Mouse (Mus musculus) right cerebral cortex, adult 18-20 months (tissue): ENCODE measurements around the gene Myadm.
"Not testable (repeated sequence)": the region's sequence is repeated elsewhere in the genome, so short reads cannot be mapped to it uniquely, and the experiment has no call there.

ENCODE experiments used
- DNase-seq: peaks from one replicate; pipeline ENCODE4 v3.0.0; 2022; ENCODE audit warnings: mixed read lengths

The Myadm gene

DNA sequence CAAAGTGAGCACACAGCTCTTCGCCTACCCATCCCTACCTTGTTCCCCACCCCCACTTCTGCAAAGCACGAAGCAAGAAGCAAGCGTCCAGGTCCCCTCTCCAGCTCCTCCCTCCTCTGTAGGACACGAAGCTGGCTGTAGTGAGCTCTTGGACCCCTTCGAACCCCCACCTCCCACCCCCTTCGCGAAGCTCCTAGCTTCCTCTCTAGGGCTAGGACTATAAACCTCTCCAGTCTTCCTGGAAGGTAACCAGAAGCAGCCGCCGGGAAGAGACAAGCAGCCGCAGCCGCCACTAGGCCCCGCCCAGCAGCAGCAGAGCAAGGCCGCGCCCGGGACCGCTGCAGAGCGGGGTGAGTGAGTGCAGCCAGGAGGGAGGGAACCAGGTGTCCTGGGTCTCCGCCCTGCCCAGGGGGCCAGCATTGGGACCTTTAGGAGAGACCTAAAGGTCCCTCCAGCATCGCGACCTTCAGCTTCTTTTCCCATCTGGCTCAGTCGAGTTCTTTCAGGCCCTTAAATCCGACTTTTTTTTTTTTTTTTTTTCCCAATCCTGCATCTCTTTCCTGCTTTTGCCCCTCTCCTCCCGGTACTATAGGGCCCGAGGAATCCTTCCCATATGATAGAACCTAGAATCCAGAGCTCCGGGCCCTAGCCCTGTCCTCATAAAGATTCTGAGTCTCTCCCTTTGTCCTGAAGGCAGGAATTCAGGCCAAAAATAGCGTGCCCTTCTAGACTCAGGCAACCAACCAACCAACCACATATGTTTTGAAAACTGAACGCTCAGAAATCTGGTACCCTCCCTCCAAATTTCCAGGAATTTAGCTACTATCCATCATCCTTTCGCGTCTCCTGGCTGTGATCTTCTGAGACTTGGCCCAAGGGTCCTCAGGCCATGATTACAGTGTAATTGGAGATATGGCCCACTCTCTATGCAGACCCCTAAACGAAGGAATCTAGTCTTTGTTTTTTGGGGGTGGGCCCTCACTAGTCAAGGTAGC is at the start of gene Myadm, which contains the start of gene Prkcg:
Gene Myadm (plus strand): TSS at position 105 of the 995 bp plus-strand sequence.
Gene Prkcg (plus strand): TSS at position 204 of the 995 bp plus-strand sequence.
- DNase-seq: peak; percentile 84

GRCm38 (mm10) chr7:3239193-3239592 is 49.7 kb upstream of the Myadm start:
- DNase-seq: no peak

DNA sequence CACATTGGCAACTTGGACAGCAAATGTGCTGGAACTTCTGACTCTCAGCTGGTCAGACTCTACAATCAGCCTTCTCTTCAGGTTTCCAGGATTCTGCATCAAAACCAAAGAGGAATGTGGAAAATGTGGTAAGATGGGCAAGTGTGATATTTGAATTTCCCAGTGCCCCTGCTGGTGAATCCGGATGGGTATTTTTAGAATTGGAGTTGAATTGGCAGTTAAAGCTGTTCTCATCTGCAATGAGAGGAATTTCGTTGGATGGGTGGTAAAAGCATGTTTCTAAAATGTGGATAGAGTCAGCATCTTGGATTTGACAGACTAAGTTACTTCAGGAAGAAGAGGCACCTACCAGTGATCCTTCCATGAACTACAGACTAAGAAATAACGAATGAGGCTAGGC is 28.2 kb upstream of the Myadm start:
- DNase-seq: no peak

GRCm38 (mm10) chr7:3261446-3261845 is 27.4 kb upstream of the Myadm start:
- DNase-seq: no peak

DNA sequence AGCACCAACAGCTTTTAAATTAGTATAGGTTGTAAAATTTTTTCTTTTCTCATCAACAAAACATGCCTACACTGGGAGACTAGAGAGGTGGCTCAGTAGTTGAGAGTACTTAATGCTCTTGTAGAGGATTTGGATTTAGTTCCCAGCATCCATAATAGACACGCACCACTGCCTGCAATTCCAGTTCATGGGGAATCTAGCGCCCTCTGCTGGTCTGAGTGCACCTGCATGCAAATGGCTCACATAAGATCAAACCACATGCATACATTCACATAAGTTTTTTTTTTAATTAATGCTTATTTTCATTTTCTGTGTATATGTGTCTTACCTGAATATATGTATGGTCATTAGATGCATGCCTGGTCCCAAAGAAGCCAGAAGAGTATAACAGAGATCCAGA is 26.1 kb upstream of the Myadm start:
- no peak for DNase-seq

DNA sequence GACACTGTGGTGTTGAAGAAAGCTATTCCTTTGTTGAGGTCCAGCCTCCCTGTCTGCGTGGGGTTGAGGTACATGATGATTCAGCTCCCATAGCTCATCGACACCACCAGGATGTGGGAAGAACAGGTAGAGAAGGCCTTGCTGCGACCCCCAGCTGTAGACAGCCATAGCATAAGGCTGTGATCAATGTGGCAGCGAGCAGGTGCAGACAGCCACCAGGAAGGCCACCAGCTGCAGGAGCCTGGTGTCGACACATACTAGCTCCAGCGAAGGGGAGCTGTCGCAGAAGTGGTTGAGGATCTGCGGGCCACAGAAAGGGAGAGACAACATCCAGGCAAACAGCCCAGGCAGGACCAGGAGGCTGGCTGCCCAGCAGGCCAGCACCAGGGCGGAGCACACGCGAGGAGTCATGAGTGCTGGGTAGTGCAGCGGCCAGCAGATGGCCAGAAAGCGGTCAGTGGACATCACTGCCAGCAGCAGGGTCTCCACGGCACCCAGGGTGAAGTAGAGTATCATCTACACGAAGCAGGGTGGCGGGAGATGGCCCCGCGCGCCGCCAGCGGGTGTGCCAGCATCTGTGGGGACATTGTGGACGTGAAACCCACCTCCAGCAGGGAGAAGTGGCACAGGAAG is 24.4 kb upstream of the Myadm start:
- DNase-seq: no peak

DNA sequence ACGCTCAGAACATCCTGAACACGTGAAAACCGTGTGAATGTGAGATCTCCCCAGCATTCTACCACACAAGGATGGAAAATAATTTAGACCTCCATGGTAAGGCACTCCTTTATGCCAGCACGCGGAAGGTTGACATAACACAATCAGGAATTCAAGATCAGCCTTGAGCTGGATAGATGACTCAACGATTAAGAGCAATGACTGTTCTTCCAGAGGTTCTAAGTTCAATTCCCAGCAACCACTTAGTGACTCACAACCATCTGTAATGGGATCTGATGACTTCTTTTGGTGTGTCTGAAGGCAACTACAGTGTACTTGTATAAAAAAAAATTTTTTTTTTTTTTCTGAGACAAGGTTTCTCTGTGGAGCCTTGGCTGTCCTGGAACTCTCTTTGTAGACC is 23.6 kb upstream of the Myadm start:
- no peak for DNase-seq

GRCm38 (mm10) chr7:3267261-3267660 is 21.6 kb upstream of the Myadm start:
- no peak for DNase-seq

DNA sequence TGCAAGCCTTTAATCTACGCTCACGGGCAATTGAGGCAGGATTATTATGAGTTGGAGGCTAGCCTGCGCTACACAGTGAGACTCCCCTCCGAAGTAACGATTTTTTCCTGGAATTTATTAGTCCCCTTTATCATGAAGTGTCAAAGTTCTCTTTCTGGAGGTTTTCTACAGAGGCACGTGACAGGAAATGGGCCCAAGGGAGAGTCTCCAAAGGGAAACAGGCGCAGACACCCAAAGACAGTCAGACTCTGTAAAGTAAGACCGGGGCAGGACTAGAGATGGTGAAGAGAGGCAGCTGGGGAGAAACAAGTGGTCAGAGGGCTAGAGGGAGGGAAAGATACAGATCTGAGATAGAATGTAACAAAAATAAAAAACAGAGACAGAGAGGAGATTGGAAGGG is 21.0 kb upstream of the Myadm start:
- DNase-seq: no peak

- no peak for DNase-seq
Measured at GRCm38 (mm10) chr7:3268291-3268690, 20.6 kb upstream of the Myadm start.

- no peak for DNase-seq
Measured at GRCm38 (mm10) chr7:3272206-3272605, 16.7 kb upstream of the Myadm start.

- DNase-seq: no peak
Measured at GRCm38 (mm10) chr7:3275455-3276170, 13.3 kb upstream of the Myadm start.

- DNase-seq: not testable (repeated sequence)
Measured at GRCm38 (mm10) chr7:3276781-3277180, 12.1 kb upstream of the Myadm start.

GRCm38 (mm10) chr7:3280080-3280653 is 8.7 kb upstream of the Myadm start:
- no peak for DNase-seq

DNA sequence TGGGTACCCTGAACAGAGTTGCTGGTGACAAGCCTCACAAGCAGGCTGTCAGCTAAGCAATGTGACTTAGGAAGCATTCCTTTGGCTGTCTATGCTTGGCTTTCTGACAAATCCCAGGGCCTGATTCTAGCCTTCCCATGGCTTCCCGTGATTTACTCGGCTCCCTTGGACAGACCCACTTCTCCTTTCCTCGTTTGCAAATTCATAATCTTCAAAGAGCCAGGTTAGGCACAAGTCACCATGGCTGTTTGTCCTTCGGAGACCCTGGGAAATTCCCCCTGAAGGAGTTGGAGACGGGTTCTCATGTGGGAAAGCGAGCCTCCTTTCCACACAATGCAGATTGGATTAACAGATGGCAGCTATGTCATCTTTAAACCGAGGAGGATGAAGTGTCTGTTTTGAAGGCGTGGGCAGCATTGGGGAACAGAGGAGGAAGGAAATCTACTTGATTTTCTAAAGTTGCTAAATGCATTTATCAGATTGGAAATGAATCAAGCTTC is 8.2 kb upstream of the Myadm start:
- peak; percentile 68 for DNase-seq

GRCm38 (mm10) chr7:3281741-3282140 is 7.1 kb upstream of the Myadm start:
- DNase-seq: no peak

DNA sequence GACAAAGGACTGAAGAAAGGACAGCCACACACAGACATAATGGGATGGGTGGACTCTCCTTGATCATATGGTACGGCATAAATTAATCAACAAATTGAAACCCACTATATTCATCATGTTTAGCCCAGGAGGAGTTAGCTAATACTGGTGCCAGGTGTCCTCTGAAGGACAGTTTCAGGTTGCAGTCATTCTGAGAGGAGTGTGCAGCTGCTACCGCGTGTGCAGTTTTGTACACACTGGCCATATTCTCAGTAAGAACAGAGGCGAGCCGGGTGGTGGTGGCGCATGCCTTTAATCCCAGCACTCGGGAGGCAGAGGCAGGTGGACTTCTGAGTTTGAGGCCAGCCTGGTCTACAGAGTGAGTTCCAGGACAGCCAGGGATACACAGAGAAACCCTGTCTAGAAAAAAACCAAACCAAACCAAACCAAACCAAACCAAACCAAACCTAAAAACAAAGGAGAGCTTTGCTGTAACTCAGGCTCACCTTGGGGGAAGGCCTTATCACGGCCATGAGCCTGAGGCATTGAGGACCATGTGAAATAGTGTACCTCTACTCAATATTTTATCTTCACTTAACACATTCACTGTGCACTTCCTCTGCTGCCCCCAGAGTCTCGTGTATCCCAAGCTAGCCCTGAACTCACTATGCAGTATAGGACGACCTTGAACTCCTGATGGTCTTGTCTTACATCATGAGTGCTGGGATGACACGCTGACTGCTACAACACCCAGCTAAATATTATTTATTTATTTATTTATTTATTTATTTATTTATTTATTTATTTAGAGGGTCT is 5.6 kb upstream of the Myadm start:
- no peak for DNase-seq

GRCm38 (mm10) chr7:3284604-3285003 is 4.3 kb upstream of the Myadm start:
- DNase-seq: no peak

GRCm38 (mm10) chr7:3286036-3286435 is 2.8 kb upstream of the Myadm start:
- DNase-seq: no peak

DNA sequence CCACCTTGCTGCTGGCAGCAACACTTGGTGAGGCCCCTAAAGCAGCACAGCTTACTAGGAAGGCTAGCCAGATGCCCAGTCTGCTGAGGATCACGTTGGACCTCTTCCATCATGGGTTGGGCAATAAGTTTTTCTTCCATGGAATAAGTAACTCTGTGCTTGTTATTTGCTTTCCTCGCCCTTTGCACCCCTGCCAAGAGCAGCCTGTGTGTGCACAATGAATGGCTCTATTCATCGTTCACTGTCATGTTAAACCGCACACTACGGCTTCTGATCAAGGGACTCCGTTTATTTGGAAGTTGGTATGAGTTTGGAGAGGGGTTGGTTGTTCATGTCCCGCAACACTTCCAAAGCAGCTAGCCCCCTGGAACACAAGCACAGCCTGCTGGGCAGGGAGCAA is 1.7 kb upstream of the Myadm start:
- no peak for DNase-seq

DNA sequence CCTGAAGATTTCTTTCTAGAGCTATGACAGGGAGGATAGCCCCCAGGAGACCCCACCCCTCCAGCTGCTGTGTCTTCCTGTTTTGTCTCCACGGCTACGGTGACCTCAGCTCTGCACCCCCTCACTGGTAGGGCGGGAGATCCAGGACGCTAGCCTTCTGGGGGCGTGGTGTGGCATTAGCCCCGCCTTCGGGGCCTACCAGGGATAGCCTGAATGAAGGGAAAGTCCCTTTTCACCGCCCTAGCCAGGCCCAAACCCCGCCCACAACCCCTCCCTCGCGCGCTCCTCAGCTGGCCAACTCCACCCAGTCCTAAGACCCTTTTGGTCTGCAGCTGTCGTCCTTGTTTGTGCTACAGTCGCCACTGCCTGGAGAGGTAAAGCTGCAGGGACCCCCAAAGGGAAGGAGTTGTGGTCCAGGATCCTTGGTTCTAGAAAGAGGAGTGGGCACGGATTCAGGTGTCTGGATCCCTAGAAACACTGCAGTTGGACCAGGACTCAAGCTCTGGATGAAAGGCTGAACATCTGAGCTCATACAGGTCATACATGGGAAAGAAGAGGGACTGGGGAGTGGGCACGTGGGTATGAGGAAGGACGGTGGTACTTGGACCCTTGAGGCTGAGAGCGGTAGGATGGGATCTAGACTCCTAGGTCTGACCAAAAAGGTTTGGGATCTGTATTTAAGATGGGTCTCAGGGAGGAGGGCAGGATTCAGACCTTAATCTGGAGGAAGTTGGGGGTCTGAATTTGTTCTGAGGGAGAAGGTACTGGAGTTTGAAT is 1.6 kb downstream of the Myadm start:
- DNase-seq: peak; percentile 90
